Mouse (Mus musculus) lung, embryonic 16.5 days (tissue): ENCODE data around the gene Pogz. TPM values are rescaled to one million over a fixed set of nuclear protein-coding genes. Genes with fewer than 3 reads are reported as not detected.
"Not testable (repeated sequence)": the region's sequence is repeated elsewhere in the genome, so short reads cannot be mapped to it uniquely, and the experiment has no call there.

Experiments used
- ATAC-seq: fragments of 200-750 bp; cut with Nextera tagmentation; 2 replicates; pipeline ENCODE4 v1.8.0; 2017; ENCODE audit warnings: low read depth, mild to moderate bottlenecking, moderate library complexity
- H3K27ac ChIP-seq: fragments of 300-500 bp; sonication (generic); 2 replicates; pipeline ENCODE4 v1.5.1; 2014; ENCODE audit warnings: mild to moderate bottlenecking, control low read depth, low read length
- H3K27me3 ChIP-seq: fragments of 300-500 bp; sonication (generic); 2 replicates; pipeline ENCODE4 v1.6.1; 2014; ENCODE audit warnings: low read depth, low read length, mixed read lengths; ENCODE audit not compliant: control insufficient read depth, insufficient read depth
- H3K36me3 ChIP-seq: fragments of 300-500 bp; sonication (generic); 2 replicates; pipeline ENCODE4 v1.6.1; 2014; ENCODE audit warnings: low read length; ENCODE audit not compliant: control insufficient read depth, insufficient read depth
- H3K4me1 ChIP-seq: fragments of 300-500 bp; sonication (generic); replicated peaks from 2 replicates; pipeline ENCODE4 v1.6.1; 2014; ENCODE audit warnings: low read length, mixed read lengths; ENCODE audit not compliant: control insufficient read depth, insufficient read depth
- H3K4me2 ChIP-seq: fragments of 300-500 bp; sonication (generic); 2 replicates; pipeline ENCODE4 v1.6.1; 2014; ENCODE audit warnings: low read depth, low read length, control low read depth
- H3K4me3 ChIP-seq: fragments of 300-500 bp; sonication (generic); 2 replicates; pipeline ENCODE4 v1.5.1; 2014; ENCODE audit warnings: mild to moderate bottlenecking, low read length, control low read depth
- H3K9ac ChIP-seq: fragments of 300-500 bp; sonication (generic); 2 replicates; pipeline ENCODE4 v1.6.1; 2014; ENCODE audit warnings: low read length, control low read depth
- H3K9me3 ChIP-seq: fragments of 300-500 bp; sonication (generic); 2 replicates; pipeline ENCODE4 v1.6.1; 2016; ENCODE audit warnings: low read length; ENCODE audit not compliant: control insufficient read depth
- WGBS: fragments of 180-500 bp; shearing (Covaris S2); extraction: QIAGEN DNeasy Blood & Tissue Kit; methylation state at CpG from one replicate; pipeline ENCODE4 v1.1.7; 2014; 5-methylcytosine and 5-hydroxymethylcytosine counted together
- polyA plus RNA-seq: library from polyadenylated mRNA; unstranded; fragments of >200 nt; fragmentation: Nextera tagmentation; extraction: Ambion mirVana; gene quantifications from 2 replicates; pipeline ENCODE4 v1.2.1, GENCODE M21; 2015

The Pogz gene
- polyA plus RNA-seq, 1 experiment from 2014 or later: 16.9 TPM

- Histone ChIP-seq H3K27me3 (no peaks in the 10 kb centered on the region), H3K9me3 (no peaks in the 10 kb centered on the region), H3K4me1 (peaks cover 16% of the 10 kb centered on the region), H3K4me2 (peak within 1 kb of the TSS; percentile 94), H3K9ac (peak within 1 kb of the TSS; percentile 92), H3K4me3 (peak within 1 kb of the TSS; percentile 97), H3K36me3 (peaks cover 24% of the 10 kb centered on the region), H3K27ac (peak within 1 kb of the TSS; percentile 84)
- ATAC-seq: peak; percentile 89
- under 1% methylated on average over 61 of the region's 61 CpGs for WGBS
These were observed 49.2 kb downstream of the Pogz start, which contains the start of gene Psmb4 for GRCm38 (mm10) chr3:94886316-94887224. Gene Psmb4, minus strand, starts transcription at chr3:94886961.

- Histone ChIP-seq H3K4me2 (no peak overlapping the region), H3K27me3 (no peaks in the 10 kb centered on the region), H3K9ac (no peak overlapping the region), H3K4me1 (peaks cover 16% of the 10 kb centered on the region), H3K9me3 (no peaks in the 10 kb centered on the region), H3K36me3 (peaks cover 10% of the 10 kb centered on the region), H3K27ac (no peak overlapping the region), H3K4me3 (no peak overlapping the region)
- ATAC-seq: no peak
These were observed 51.2 kb downstream of the Pogz start for GRCm38 (mm10) chr3:94888595-94888994.

GRCm38 (mm10) chr3:94894076-94894475, 56.7 kb downstream of the Pogz start:
- ATAC-seq: no peak
- H3K27ac ChIP-seq: no peak overlapping the region
- H3K4me2 ChIP-seq: no peak overlapping the region
- H3K9ac ChIP-seq: no peak overlapping the region
- WGBS: 57% methylated on average over 3 of the region's 3 CpGs
- H3K27me3 ChIP-seq: no peaks in the 10 kb centered on the region
- H3K4me3 ChIP-seq: no peak overlapping the region
- H3K9me3 ChIP-seq: no peaks in the 10 kb centered on the region
- no peaks in the 10 kb centered on the region for H3K36me3 ChIP-seq
- no peaks in the 10 kb centered on the region for H3K4me1 ChIP-seq

DNA sequence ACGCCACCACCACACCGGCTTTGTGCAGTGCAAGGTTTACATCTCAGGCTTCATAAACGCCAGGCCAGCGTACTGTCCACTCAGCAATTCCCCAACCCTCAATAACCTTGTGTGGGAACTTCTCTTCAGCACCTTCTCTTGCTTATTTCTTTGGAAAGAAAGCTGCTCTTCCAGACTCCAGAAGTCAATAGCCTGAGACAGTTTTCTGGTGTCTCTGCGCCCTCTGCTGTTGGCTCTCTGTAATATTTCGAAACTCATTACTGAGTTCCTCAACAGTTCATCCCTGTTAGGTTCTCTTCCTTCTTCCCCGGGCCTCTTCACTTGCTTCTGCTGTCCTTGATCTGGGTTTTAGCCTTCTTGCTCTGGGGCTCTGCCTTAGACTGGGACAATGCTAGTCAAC, 65.4 kb downstream of the Pogz start:
- Histone ChIP-seq H3K9me3 (no peaks in the 10 kb centered on the region), H3K9ac (no peak overlapping the region), H3K4me3 (no peak overlapping the region), H3K27ac (no peak overlapping the region), H3K4me2 (no peak overlapping the region), H3K36me3 (no peaks in the 10 kb centered on the region), H3K4me1 (no peaks in the 10 kb centered on the region), H3K27me3 (no peaks in the 10 kb centered on the region)
- ATAC-seq: peak; percentile 43; the same call in 1 of the 2 replicates
- WGBS: 16% methylated on average over 7 of the region's 7 CpGs

- WGBS: 56% methylated on average over 3 of the region's 3 CpGs
- not testable (repeated sequence) for H3K4me2 ChIP-seq, H3K27me3 ChIP-seq, H3K36me3 ChIP-seq, H3K9me3 ChIP-seq, H3K4me3 ChIP-seq, ATAC-seq, H3K4me1 ChIP-seq, H3K9ac ChIP-seq, H3K27ac ChIP-seq
These were observed 67.4 kb downstream of the Pogz start for GRCm38 (mm10) chr3:94904759-94905158.

GRCm38 (mm10) chr3:94906482-94906881, 69.1 kb downstream of the Pogz start:
- Histone ChIP-seq H3K9ac (no peak overlapping the region), H3K36me3 (no peaks in the 10 kb centered on the region), H3K27ac (no peak overlapping the region), H3K9me3 (no peaks in the 10 kb centered on the region), H3K4me3 (no peak overlapping the region), H3K4me2 (no peak overlapping the region), H3K27me3 (no peaks in the 10 kb centered on the region), H3K4me1 (no peaks in the 10 kb centered on the region)
- WGBS: 47% methylated on average over 1 of the region's 1 CpGs
- no peak for ATAC-seq

- H3K4me3 ChIP-seq: no peak overlapping the region
- no peak overlapping the region for H3K9ac ChIP-seq
- WGBS: 31% methylated on average over 2 of the region's 2 CpGs
- H3K27ac ChIP-seq: peak overlapping the region; percentile 74
- H3K36me3 ChIP-seq: no peaks in the 10 kb centered on the region
- H3K4me1 ChIP-seq: no peaks in the 10 kb centered on the region
- H3K27me3 ChIP-seq: no peaks in the 10 kb centered on the region
- ATAC-seq: peak; percentile 86
- H3K4me2 ChIP-seq: no peak overlapping the region
- H3K9me3 ChIP-seq: no peaks in the 10 kb centered on the region
These were observed 73.8 kb downstream of the Pogz start for GRCm38 (mm10) chr3:94911050-94911693.

DNA sequence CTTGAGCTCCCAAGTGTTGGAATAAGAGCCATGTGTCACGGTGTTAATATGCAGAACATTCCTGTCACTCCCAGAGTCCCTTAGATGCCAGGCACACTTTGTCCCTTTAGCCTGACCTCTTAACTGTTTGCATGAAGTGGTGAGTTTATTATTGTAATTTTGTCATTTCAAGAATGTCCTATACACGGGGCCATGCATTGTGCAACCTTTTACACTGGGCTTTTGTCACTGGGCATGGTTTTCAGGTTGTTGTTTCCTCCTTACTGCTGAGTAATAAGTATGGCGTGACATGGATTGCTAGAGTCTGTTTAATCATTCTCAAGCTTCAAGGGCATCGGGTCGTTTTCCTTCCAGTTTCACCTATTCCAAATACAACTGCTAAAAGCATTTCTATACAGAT, 76.4 kb downstream of the Pogz start:
- Histone ChIP-seq H3K27ac (peak overlapping the region; percentile 5; the same call in 1 of the 2 replicates), H3K9me3 (no peaks in the 10 kb centered on the region), H3K36me3 (no peaks in the 10 kb centered on the region), H3K4me1 (0 out of 2 replicates have a peak, but pooled peaks cover 5% of the 10 kb centered on the region), H3K27me3 (no peaks in the 10 kb centered on the region), H3K4me2 (no peak overlapping the region), H3K4me3 (no peak overlapping the region), H3K9ac (no peak overlapping the region)
- WGBS: 44% methylated on average over 5 of the region's 5 CpGs
- no peak for ATAC-seq
